Mouse (Mus musculus) lung, embryonic 16.5 days (tissue): Measurements from ENCODE around the gene Dctn3. TPM values are rescaled to one million over a fixed set of nuclear protein-coding genes. Genes with fewer than 3 reads are reported as not detected.
A peak's percentile ranks its signal among the peaks of the same experiment; 100 is the strongest.

Source experiments
- ATAC-seq: fragments of 200-750 bp; cut with Nextera tagmentation; 2 replicates; pipeline ENCODE4 v1.8.0; 2017; ENCODE audit warnings: low read depth, mild to moderate bottlenecking, moderate library complexity
- H3K27ac ChIP-seq: fragments of 300-500 bp; sonication (generic); 2 replicates; pipeline ENCODE4 v1.5.1; 2014; ENCODE audit warnings: mild to moderate bottlenecking, control low read depth, low read length
- H3K27me3 ChIP-seq: fragments of 300-500 bp; sonication (generic); 2 replicates; pipeline ENCODE4 v1.6.1; 2014; ENCODE audit warnings: low read depth, low read length, mixed read lengths; ENCODE audit not compliant: control insufficient read depth, insufficient read depth
- H3K36me3 ChIP-seq: fragments of 300-500 bp; sonication (generic); 2 replicates; pipeline ENCODE4 v1.6.1; 2014; ENCODE audit warnings: low read length; ENCODE audit not compliant: control insufficient read depth, insufficient read depth
- H3K4me1 ChIP-seq: fragments of 300-500 bp; sonication (generic); replicated peaks from 2 replicates; pipeline ENCODE4 v1.6.1; 2014; ENCODE audit warnings: low read length, mixed read lengths; ENCODE audit not compliant: control insufficient read depth, insufficient read depth
- H3K4me2 ChIP-seq: fragments of 300-500 bp; sonication (generic); 2 replicates; pipeline ENCODE4 v1.6.1; 2014; ENCODE audit warnings: low read depth, low read length, control low read depth
- H3K4me3 ChIP-seq: fragments of 300-500 bp; sonication (generic); 2 replicates; pipeline ENCODE4 v1.5.1; 2014; ENCODE audit warnings: mild to moderate bottlenecking, low read length, control low read depth
- H3K9ac ChIP-seq: fragments of 300-500 bp; sonication (generic); 2 replicates; pipeline ENCODE4 v1.6.1; 2014; ENCODE audit warnings: low read length, control low read depth
- H3K9me3 ChIP-seq: fragments of 300-500 bp; sonication (generic); 2 replicates; pipeline ENCODE4 v1.6.1; 2016; ENCODE audit warnings: low read length; ENCODE audit not compliant: control insufficient read depth
- WGBS: fragments of 180-500 bp; shearing (Covaris S2); extraction: QIAGEN DNeasy Blood & Tissue Kit; methylation state at CpG from one replicate; pipeline ENCODE4 v1.1.7; 2014; 5-methylcytosine and 5-hydroxymethylcytosine counted together
- polyA plus RNA-seq: library from polyadenylated mRNA; unstranded; fragments of >200 nt; fragmentation: Nextera tagmentation; extraction: Ambion mirVana; gene quantifications from 2 replicates; pipeline ENCODE4 v1.2.1, GENCODE M21; 2015

Dctn3 gene
- polyA plus RNA-seq, 1 experiment from 2014 or later = 137 TPM

- WGBS = 48% methylated on average over 8 of the region's 8 CpGs
- no peak overlapping the region for H3K4me3 ChIP-seq
- H3K9me3 ChIP-seq = no peaks in the 10 kb centered on the region
- H3K9ac ChIP-seq = no peak overlapping the region
- no peak overlapping the region for H3K4me2 ChIP-seq
- H3K27ac ChIP-seq = no peak overlapping the region
- H3K4me1 ChIP-seq = peaks cover 21% of the 10 kb centered on the region
- no peak for ATAC-seq
- H3K27me3 ChIP-seq = no peaks in the 10 kb centered on the region
- no peaks in the 10 kb centered on the region for H3K36me3 ChIP-seq
These were observed 50.9 kb downstream of the Dctn3 start for GRCm38 (mm10) chr4:41671963-41672480.

- 39% methylated on average over 5 of the region's 5 CpGs for WGBS
- Histone ChIP-seq H3K36me3 (no peaks in the 10 kb centered on the region), H3K27me3 (no peaks in the 10 kb centered on the region), H3K27ac (no peak overlapping the region), H3K4me3 (no peak overlapping the region), H3K4me2 (no peak overlapping the region), H3K9me3 (no peaks in the 10 kb centered on the region), H3K9ac (no peak overlapping the region), H3K4me1 (peaks cover 16% of the 10 kb centered on the region)
- no peak for ATAC-seq
These were observed 51.5 kb downstream of the Dctn3 start for GRCm38 (mm10) chr4:41671500-41671899.

GRCm38 (mm10) chr4:41670836-41671235, 52.1 kb downstream of the Dctn3 start:
- no peak for ATAC-seq
- Histone ChIP-seq H3K36me3 (no peaks in the 10 kb centered on the region), H3K4me2 (no peak overlapping the region), H3K27me3 (no peaks in the 10 kb centered on the region), H3K4me3 (no peak overlapping the region), H3K4me1 (peaks cover 10% of the 10 kb centered on the region), H3K9me3 (no peaks in the 10 kb centered on the region), H3K27ac (no peak overlapping the region), H3K9ac (no peak overlapping the region)
- WGBS = 79% methylated on average over 18 of the region's 18 CpGs

- H3K9me3 ChIP-seq = no peaks in the 10 kb centered on the region
- no peak overlapping the region for H3K27ac ChIP-seq
- H3K27me3 ChIP-seq = no peaks in the 10 kb centered on the region
- no peaks in the 10 kb centered on the region; the same call in 1 of the 2 replicates for H3K36me3 ChIP-seq
- H3K4me3 ChIP-seq = no peak overlapping the region
- WGBS = 82% methylated on average over 11 of the region's 11 CpGs
- ATAC-seq = no peak
- H3K9ac ChIP-seq = no peak overlapping the region
- H3K4me2 ChIP-seq = no peak overlapping the region
- H3K4me1 ChIP-seq = peaks cover 11% of the 10 kb centered on the region
These were observed 56.3 kb downstream of the Dctn3 start for GRCm38 (mm10) chr4:41666646-41667045.

- Histone ChIP-seq H3K27me3 (no peaks in the 10 kb centered on the region), H3K4me1 (peaks cover 11% of the 10 kb centered on the region), H3K9me3 (no peaks in the 10 kb centered on the region), H3K27ac (no peak overlapping the region), H3K36me3 (no peaks in the 10 kb centered on the region; the same call in 1 of the 2 replicates), H3K9ac (peak overlapping the region; percentile 43; the same call in 1 of the 2 replicates), H3K4me3 (no peak overlapping the region), H3K4me2 (no peak overlapping the region)
- 0 out of 2 replicates have a peak, but pooled peaks have one; percentile 16 for ATAC-seq
- WGBS = 7% methylated on average over 4 of the region's 8 CpGs
These were observed 57.8 kb downstream of the Dctn3 start for GRCm38 (mm10) chr4:41665009-41665675.

Other genes with a start within 250 kb of the Dctn3 start
- 6.0 and 6.4 TPM in 2 replicates for gene AI464131, start 220.1 kb downstream of the Dctn3 start, polyA plus RNA-seq
- gene 1110017D15Rik, start 205.8 kb downstream of the Dctn3 start, polyA plus RNA-seq = 15.7 and 18.6 TPM in 2 replicates
- 1.9 and 2.7 TPM in 2 replicates for gene Fam219a, start 153.6 kb downstream of the Dctn3 start, polyA plus RNA-seq
- gene Dnaic1, start 153.4 kb downstream of the Dctn3 start, polyA plus RNA-seq = 2.9 and 4.0 TPM in 2 replicates
- 7.8 and 8.1 TPM in 2 replicates for gene Enho, start 82.8 kb downstream of the Dctn3 start, polyA plus RNA-seq
- gene Cntfr, start 26.1 kb downstream of the Dctn3 start, polyA plus RNA-seq = 6.9 and 8.4 TPM in 2 replicates
- 111 and 120 TPM in 2 replicates for gene Il11ra1, start 23.2 kb downstream of the Dctn3 start, polyA plus RNA-seq
- 80.5 and 85.0 TPM in 2 replicates for gene Rpp25l, start 9.6 kb downstream of the Dctn3 start, polyA plus RNA-seq
- gene Arid3c, start 8.0 kb upstream of the Dctn3 start, polyA plus RNA-seq = not detected in 2 replicates
- gene Galt, start 32.1 kb upstream of the Dctn3 start, polyA plus RNA-seq = 36.5 and 39.6 TPM in 2 replicates
- gene Sigmar1, start 33.0 kb upstream of the Dctn3 start, polyA plus RNA-seq = 69.9 and 72.2 TPM in 2 replicates
- 30.5 and 33.2 TPM in 2 replicates for gene Ccl27a, start 51.1 kb upstream of the Dctn3 start, polyA plus RNA-seq
- gene Gm21541, start 180.4 kb upstream of the Dctn3 start, polyA plus RNA-seq = 27.4 and 47.0 TPM in 2 replicates
- 1.2 and 1.6 TPM in 2 replicates for gene Gm20878, start 218.4 kb upstream of the Dctn3 start, polyA plus RNA-seq
- 0.10 TPM in 1 of 2 replicates, not detected in the other for gene Fam205a4, start 242.9 kb upstream of the Dctn3 start, polyA plus RNA-seq